Mouse (Mus musculus) adrenal gland, adult 2 months (tissue): ENCODE measurements around the gene Hist1h2bg. TPM values are rescaled to one million over a fixed set of nuclear protein-coding genes. Genes with fewer than 3 reads are reported as not detected.
A peak's percentile ranks its signal among the peaks of the same experiment; 100 is the strongest.

Experiments used
- DNase-seq: peaks from one replicate; pipeline ENCODE4 v3.0.0; 2021
- long read RNA-seq: library from polyadenylated mRNA; stranded (forward); transcript quantifications from one replicate; pipeline ENCODE4 v2.0.0, GENCODE M21; 2021
- polyA plus RNA-seq: library from polyadenylated mRNA; depleted of rRNA; stranded (reverse); fragments of >200 nt; gene quantifications from 2 replicates; pipeline ENCODE4 v1.2.3, GENCODE M21; 2012; rRNA removed
- total RNA-seq, 2 experiments: library from RNA; stranded (reverse); gene quantifications; 2 replicates each; pipeline ENCODE4 v1.2.3; 2021

Gene Hist1h2bg
- total RNA-seq, result 10 to 100 TPM; 41.1 to 60.2 TPM
- 25.3 and 27.0 TPM in 2 replicates for polyA plus RNA-seq
- long read RNA-seq, result 0 reads

- DNase-seq, result peak; percentile 84
These were observed at the start of gene Hist1h2bg, which contains the start of gene Hist1h2ae for GRCm38 (mm10) chr13:23571022-23571503. Gene Hist1h2bg, plus strand, starts transcription at chr13:23571396. Gene Hist1h2ae, minus strand, starts transcription at chr13:23571220.

DNA sequence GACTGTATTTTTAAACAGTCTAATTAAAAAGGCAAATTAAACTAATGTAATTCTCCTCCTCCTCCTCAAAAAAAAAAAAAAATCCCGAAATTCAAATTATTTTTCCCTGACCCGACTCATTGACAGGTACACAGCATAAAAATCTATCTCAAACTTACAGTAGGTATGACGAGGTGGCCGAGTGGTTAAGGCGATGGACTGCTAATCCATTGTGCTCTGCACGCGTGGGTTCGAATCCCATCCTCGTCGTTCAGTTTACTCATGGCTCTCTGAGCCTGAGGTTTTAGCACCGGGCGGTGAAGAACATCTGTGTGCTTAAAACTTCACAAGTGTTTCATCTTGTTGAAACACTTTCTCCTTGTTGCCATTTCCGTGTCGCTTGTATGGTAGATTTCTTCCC, 49.5 kb upstream of the Hist1h2bg start:
- peak; percentile 89 for DNase-seq

GRCm38 (mm10) chr13:23523976-23524375, 47.2 kb upstream of the Hist1h2bg start:
- no peak for DNase-seq

GRCm38 (mm10) chr13:23524654-23525053, 46.5 kb upstream of the Hist1h2bg start:
- DNase-seq, result peak; percentile 81

- DNase-seq, result no peak
These were observed 45.3 kb upstream of the Hist1h2bg start for GRCm38 (mm10) chr13:23525901-23526300.

DNA sequence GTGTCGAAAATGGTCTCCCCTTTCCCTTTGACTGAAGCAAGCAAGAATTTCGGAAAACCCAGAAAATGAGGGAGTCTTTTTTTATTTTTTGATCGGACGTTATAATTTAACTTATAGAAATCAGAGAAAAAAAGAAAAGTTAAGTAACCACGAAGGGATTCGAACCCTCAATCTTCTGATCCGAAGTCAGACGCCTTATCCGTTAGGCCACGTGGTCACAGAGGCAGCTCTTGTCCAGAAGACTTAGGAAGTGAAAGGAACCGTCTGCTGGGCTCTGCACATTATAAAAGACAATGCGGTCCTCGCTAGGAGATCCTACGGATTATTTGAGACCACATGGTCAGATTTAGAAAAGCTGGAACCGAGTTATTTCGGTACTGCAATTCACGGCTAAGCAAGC, 44.9 kb upstream of the Hist1h2bg start:
- DNase-seq, result peak; percentile 90

- DNase-seq, result no peak
These were observed 42.2 kb upstream of the Hist1h2bg start for GRCm38 (mm10) chr13:23529005-23529404.

DNA sequence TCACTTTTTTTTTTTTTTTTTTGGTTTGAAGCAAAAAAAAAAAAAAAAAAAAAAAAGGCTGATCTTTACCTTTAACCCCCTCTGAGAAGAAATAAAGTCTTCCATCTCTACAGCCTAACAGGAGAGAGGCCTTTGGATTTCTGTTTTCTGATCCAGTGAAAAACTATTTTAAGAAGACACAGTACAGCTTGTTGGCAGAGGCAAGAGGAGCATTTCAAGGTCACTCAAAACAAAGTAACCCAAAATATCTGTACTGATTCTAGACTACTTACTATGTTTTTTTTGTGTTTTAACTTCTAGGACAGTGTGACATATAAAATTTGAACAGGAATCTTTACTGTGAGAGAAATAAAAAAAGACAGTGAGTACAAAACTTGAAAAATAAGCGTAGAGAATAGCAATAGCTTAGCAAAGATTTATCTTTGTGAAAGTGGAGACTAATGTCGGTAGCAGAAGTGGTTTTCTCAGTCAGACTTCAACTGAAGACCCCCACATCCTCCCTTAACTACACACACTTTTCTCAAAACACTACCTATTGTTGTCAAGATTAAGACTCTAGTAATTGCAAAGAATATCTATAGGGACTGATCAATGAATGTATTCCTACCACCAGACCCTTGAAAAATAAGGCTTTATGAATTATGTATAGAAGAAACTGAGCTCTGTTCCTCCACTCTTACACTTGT, 41.6 kb upstream of the Hist1h2bg start:
- DNase-seq, result no peak

DNA sequence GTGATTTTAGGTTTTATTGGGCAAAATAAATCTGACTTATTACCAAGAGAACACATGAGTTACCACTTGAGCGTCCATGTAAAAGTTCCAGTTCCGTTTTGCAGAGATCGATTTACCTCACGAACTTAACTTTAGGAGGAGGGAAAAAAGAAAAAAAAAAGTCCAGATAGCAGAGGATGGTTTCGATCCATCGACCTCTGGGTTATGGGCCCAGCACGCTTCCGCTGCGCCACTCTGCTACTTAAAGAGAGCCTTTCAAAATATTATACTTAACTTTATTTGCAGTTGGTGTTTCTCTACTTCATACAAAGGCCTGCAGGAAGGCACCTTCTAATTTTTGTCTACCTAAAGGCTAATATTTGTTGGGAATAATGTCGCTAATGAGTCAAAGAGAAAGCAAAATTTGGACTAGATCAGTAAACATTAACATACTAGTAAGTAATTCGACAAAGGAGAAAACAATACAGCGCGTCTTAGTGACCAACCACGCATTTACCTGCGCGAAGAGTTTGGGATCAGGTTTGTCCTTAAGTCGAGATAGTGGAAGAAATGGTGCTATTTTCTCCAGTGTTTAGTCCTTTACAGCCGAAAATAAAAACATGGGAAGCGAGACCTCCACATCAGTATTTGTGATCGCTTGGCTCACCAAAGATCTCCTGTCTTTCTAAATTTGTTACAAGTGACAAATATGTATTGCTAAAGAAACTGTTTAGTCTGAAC, 40.9 kb upstream of the Hist1h2bg start:
- peak; percentile 75 for DNase-seq

GRCm38 (mm10) chr13:23530901-23531875, 40.0 kb upstream of the Hist1h2bg start, which contains the start of gene Hist1h4h:
Gene Hist1h4h, plus strand, starts transcription at chr13:23531050.
- peak; percentile 97 for DNase-seq

GRCm38 (mm10) chr13:23532262-23533075, 38.7 kb upstream of the Hist1h2bg start:
- DNase-seq, result no peak

GRCm38 (mm10) chr13:23533560-23534367, 37.4 kb upstream of the Hist1h2bg start, which contains the start of gene Hist1h2af:
Gene Hist1h2af, plus strand, starts transcription at chr13:23533906.
- peak; percentile 62 for DNase-seq

- peak; percentile 39 for DNase-seq
These were observed 36.6 kb upstream of the Hist1h2bg start for GRCm38 (mm10) chr13:23534368-23535131.

DNA sequence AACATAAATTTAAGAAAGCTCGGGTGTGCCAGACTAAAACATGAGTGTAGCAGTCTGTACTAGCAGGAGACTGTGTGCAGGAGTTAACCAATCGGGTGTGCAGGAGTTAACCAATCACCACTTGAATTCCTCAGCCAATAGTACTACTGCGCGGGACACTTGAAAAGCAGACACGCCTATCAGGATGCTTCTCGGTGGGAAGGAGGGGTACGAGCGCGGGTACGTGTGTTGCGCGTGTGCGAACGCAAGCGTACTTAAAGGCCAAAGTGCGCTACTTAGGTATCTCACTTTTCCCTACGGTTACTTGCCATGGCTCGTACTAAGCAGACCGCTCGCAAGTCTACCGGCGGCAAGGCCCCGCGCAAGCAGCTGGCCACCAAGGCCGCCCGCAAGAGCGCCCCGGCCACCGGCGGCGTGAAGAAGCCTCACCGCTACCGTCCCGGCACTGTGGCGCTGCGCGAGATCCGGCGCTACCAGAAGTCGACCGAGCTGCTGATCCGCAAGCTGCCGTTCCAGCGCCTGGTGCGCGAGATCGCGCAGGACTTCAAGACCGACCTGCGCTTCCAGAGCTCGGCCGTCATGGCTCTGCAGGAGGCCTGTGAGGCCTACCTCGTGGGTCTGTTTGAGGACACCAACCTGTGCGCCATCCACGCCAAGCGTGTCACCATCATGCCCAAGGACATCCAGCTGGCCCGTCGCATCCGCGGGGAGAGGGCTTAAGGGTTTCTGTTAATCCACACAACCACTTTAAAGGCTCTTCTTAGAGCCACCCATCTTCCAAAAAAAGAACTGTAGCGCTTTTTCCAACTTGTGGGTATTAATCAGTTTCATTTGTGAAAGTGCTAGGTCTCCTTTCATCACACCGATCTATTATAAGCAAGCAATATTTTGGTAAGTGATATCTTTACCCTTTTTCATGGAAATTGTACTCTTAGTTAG, 35.8 kb upstream of the Hist1h2bg start, which contains the start of gene Hist1h3g:
TSS of gene Hist1h3g (plus strand) at position 286 of the 939 bp plus-strand sequence.
- DNase-seq, result peak; percentile 90

GRCm38 (mm10) chr13:23536076-23536822, 34.9 kb upstream of the Hist1h2bg start:
- no peak for DNase-seq

DNA sequence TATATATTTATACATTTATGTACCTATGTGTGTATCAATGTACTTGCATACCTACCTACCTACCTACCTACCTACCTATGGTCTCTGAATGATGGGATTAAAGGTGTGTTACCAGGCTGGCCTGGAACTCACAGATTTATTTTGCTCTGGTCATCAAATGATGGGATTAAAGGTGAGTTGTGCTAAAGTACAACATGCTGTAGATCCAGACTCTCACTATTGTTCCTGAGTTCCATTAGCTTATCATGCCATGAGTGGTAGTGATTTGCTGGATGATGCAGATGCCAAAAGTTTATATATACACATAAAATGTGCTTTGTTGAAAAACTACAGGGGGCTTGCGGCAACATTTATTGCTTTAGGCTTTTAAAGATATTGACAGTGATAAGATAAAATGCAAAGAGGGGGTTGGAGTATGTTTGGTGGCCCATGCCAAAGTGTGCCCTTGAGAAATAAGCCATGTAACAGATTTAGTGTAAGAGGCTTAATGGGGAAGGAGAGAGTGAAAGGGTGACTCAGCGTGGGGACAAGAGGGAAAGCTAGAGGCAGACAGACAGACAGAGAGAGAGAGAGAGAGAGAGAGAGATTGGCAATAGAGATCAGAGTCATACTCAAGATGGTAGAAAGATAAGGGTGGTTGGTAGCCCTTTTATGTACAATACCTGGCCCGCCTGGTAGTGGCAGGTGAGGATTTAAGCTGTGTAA, 34.0 kb upstream of the Hist1h2bg start:
- DNase-seq, result no peak
